Mouse (Mus musculus): ENCODE measurements at regions not wholly inside any gene's neighbourhood (a gene's known extent, or its start where the extent isn't known, plus 50 kb on each side); places are given as distances from the start of the nearest gene placed in this dataset.

DNA sequence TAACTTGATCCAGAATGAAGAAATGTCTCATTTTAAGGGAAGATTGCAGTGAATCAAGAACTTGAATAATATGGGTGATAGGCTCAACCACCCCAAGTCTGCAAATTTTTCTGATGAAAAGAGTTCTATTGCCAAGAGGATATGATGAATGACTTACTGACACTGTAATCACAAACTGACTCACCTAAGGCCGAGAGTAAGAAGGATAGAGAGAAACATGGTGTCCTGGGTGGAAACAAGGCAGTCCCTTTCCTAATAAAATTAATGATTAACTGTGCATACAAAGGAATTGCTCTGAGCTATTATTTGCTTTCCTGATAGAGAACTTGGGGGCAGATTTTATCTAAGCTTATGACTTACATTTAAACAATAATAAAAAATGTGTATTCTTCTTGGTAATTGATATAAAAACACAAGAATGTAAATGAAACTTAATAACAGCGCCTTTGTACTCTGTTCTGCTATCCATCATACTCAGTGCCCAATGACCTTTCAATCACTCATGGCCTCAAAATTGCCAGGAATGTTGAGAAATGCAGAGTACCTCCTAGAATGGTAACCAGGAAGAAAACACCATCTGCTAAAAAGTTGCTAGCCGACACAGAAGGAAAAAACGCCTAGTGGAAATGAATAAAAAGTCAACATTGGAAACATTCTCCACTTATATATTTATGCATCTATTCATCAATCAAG is 606.7 kb downstream of the Efnb2 start:
- Histone ChIP-seq H3K4me3 (ENCODE audit: extremely low read depth, insufficient read depth, insufficient read length) (no peak overlapping the region), H3K4me1 (ENCODE audit: control insufficient read depth, insufficient read depth, insufficient read length) (no peaks in the 10 kb centered on the region), H3K27me3 (ENCODE audit: control insufficient read depth, insufficient read depth, low read length) (no peaks in the 10 kb centered on the region), H3K27ac (ENCODE audit: insufficient read depth, low read length) (no peak overlapping the region), H3K36me3 (ENCODE audit: control insufficient read depth, insufficient read depth, low read length) (no peaks in the 10 kb centered on the region)
- 91% methylated on average over 4 of the region's 4 CpGs for WGBS
- TF ChIP-seq CTCF (IDR thresholded peaks at IDR 0.05; ENCODE audit: extremely low read depth, insufficient read depth, insufficient read length, insufficient replicate concordance) = no peak
- no peak for TF ChIP-seq POLR2A (IDR thresholded peaks at IDR 0.05; ENCODE audit: low read depth, low read length)
- DNase-seq (ENCODE audit: low read depth in 1 of 2, low spot score in 2 of 2) = no peak

GRCm38 (mm10) chr8:8051186-8051585 is 609.9 kb downstream of the Efnb2 start:
- 6% methylated on average over 3 of the region's 3 CpGs for WGBS
- no peak for DNase-seq (ENCODE audit: low read depth in 1 of 2, low spot score in 2 of 2)
- no peak overlapping the region for H3K27ac ChIP-seq (ENCODE audit: insufficient read depth, low read length)
- H3K4me3 ChIP-seq (ENCODE audit: extremely low read depth, insufficient read depth, insufficient read length) = no peak overlapping the region
- no peaks in the 10 kb centered on the region for H3K4me1 ChIP-seq (ENCODE audit: control insufficient read depth, insufficient read depth, insufficient read length)
- TF ChIP-seq POLR2A (IDR thresholded peaks at IDR 0.05; ENCODE audit: low read depth, low read length) (no peak), CTCF (IDR thresholded peaks at IDR 0.05; ENCODE audit: extremely low read depth, insufficient read depth, insufficient read length, insufficient replicate concordance) (no peak)
- H3K36me3 ChIP-seq (ENCODE audit: control insufficient read depth, insufficient read depth, low read length) = no peaks in the 10 kb centered on the region
- no peaks in the 10 kb centered on the region for H3K27me3 ChIP-seq (ENCODE audit: control insufficient read depth, insufficient read depth, low read length)

DNA sequence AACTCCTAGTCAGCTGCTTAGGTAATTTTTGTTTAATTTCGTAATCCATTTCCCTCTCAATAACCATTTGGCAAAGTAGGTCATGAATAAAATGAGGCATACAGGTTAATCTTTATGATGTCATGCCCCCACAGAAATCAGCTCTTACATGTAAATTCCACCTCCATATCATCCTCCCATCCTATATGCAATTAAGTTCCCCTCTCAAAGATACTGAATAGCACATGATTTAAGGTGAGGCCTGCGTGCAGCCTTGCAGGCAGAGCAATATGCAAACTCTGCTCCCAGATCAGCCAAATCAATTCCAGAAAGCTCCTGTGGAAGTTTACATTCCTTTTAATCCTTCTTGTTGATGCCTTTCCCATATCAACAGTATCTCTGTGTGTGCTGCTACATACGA is 610.3 kb downstream of the Efnb2 start:
- no peak overlapping the region for H3K4me3 ChIP-seq (ENCODE audit: extremely low read depth, insufficient read depth, insufficient read length)
- H3K27ac ChIP-seq (ENCODE audit: insufficient read depth, low read length) = no peak overlapping the region
- H3K27me3 ChIP-seq (ENCODE audit: control insufficient read depth, insufficient read depth, low read length) = no peaks in the 10 kb centered on the region
- H3K36me3 ChIP-seq (ENCODE audit: control insufficient read depth, insufficient read depth, low read length) = no peaks in the 10 kb centered on the region
- no peak for DNase-seq (ENCODE audit: low read depth in 1 of 2, low spot score in 2 of 2)
- 68% methylated on average over 3 of the region's 3 CpGs for WGBS
- H3K4me1 ChIP-seq (ENCODE audit: control insufficient read depth, insufficient read depth, insufficient read length) = no peaks in the 10 kb centered on the region
- TF ChIP-seq CTCF (IDR thresholded peaks at IDR 0.05; ENCODE audit: extremely low read depth, insufficient read depth, insufficient read length, insufficient replicate concordance) (no peak), POLR2A (IDR thresholded peaks at IDR 0.05; ENCODE audit: low read depth, low read length) (no peak)

DNA sequence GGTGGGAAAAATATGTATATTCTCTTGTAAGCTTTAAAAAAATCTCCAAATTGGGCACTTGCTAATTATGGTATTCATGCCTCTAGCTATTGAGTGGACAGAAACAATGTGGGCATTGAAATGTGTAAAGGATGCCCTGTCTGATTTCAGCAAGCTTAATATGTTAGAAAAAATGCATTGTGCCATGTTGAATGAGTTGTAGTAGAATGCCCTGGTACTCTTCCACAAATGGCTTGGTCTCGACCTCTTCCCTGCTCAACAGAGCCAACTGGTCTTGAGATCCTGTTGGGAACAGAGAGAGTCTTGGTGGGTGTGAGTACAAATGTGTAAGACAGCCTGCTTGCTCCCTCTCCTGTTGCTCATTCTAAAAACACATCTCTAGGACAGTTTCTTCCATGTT is 616.1 kb downstream of the Efnb2 start:
- Histone ChIP-seq H3K27ac (ENCODE audit: insufficient read depth, low read length) (no peak overlapping the region), H3K4me1 (ENCODE audit: control insufficient read depth, insufficient read depth, insufficient read length) (no peaks in the 10 kb centered on the region), H3K27me3 (ENCODE audit: control insufficient read depth, insufficient read depth, low read length) (no peaks in the 10 kb centered on the region), H3K36me3 (ENCODE audit: control insufficient read depth, insufficient read depth, low read length) (no peaks in the 10 kb centered on the region), H3K4me3 (ENCODE audit: extremely low read depth, insufficient read depth, insufficient read length) (no peak overlapping the region)
- no peak for DNase-seq (ENCODE audit: low read depth in 1 of 2, low spot score in 2 of 2)
- TF ChIP-seq POLR2A (IDR thresholded peaks at IDR 0.05; ENCODE audit: low read depth, low read length) (no peak), CTCF (IDR thresholded peaks at IDR 0.05; ENCODE audit: extremely low read depth, insufficient read depth, insufficient read length, insufficient replicate concordance) (no peak)
- WGBS = 54% methylated on average over 1 of the region's 1 CpGs

DNA sequence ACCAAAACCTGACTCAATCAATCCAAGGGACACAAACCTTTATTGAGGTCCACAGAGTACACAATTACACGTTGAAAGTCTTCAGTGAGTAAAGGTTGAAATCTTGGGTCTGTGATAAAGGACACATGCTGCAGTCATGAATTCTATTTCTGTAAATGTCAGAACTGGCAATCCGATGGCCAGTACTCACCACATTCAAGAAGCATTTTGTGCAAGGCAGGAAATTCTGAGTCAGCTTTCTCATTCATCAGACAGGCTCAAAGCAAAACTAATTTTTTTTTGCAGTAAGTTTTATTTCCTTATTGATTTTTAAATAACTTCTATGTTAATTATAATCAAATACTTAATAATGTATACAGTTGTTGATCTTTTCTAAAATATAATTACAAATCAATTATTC is 616.7 kb downstream of the Efnb2 start:
- DNase-seq (ENCODE audit: low read depth in 1 of 2, low spot score in 2 of 2) = no peak
- Histone ChIP-seq H3K36me3 (ENCODE audit: control insufficient read depth, insufficient read depth, low read length) (no peaks in the 10 kb centered on the region), H3K27me3 (ENCODE audit: control insufficient read depth, insufficient read depth, low read length) (no peaks in the 10 kb centered on the region), H3K4me3 (ENCODE audit: extremely low read depth, insufficient read depth, insufficient read length) (no peak overlapping the region), H3K27ac (ENCODE audit: insufficient read depth, low read length) (no peak overlapping the region), H3K4me1 (ENCODE audit: control insufficient read depth, insufficient read depth, insufficient read length) (no peaks in the 10 kb centered on the region)
- 51% methylated on average over 2 of the region's 2 CpGs for WGBS
- TF ChIP-seq POLR2A (IDR thresholded peaks at IDR 0.05; ENCODE audit: low read depth, low read length) (no peak), CTCF (IDR thresholded peaks at IDR 0.05; ENCODE audit: extremely low read depth, insufficient read depth, insufficient read length, insufficient replicate concordance) (no peak)

- TF ChIP-seq POLR2A (IDR thresholded peaks at IDR 0.05; ENCODE audit: low read depth, low read length) = no peak
- no peak for TF ChIP-seq CTCF (IDR thresholded peaks at IDR 0.05; ENCODE audit: extremely low read depth, insufficient read depth, insufficient read length, insufficient replicate concordance)
- Histone ChIP-seq H3K27ac (ENCODE audit: insufficient read depth, low read length) (no peak overlapping the region), H3K27me3 (ENCODE audit: control insufficient read depth, insufficient read depth, low read length) (no peaks in the 10 kb centered on the region), H3K36me3 (ENCODE audit: control insufficient read depth, insufficient read depth, low read length) (no peaks in the 10 kb centered on the region), H3K4me1 (ENCODE audit: control insufficient read depth, insufficient read depth, insufficient read length) (no peaks in the 10 kb centered on the region), H3K4me3 (ENCODE audit: extremely low read depth, insufficient read depth, insufficient read length) (no peak overlapping the region)
- WGBS = 76% methylated on average over 1 of the region's 1 CpGs
- DNase-seq (ENCODE audit: low read depth in 1 of 2, low spot score in 2 of 2) = no peak
Observed at GRCm38 (mm10) chr8:8037929-8038328, 623.1 kb downstream of the Efnb2 start.

DNA sequence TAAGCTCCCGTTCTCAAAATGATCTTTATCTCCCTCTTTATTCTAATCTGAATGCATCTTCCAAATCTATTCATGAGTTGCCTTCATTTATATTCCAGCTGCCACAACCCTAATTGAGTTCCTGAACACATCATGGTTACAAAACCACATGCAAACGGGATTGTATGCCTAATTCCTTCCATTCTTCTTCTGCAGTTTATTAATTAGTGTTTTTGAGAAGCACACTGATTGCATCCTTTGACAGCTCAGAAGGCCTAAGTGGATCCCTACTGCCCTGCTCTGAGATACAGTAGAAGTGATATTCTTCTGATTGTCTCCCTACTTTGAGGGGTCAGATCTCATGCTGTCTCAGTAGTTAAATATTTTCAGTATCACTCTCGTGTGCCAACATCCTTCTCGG is 649.9 kb downstream of the Efnb2 start:
- H3K4me3 ChIP-seq (ENCODE audit: extremely low read depth, insufficient read depth, insufficient read length) = no peak overlapping the region
- WGBS = 76% methylated on average over 4 of the region's 4 CpGs

More for the DNA sequence above, 649.9 kb downstream of the Efnb2 start:
- Histone ChIP-seq H3K27ac (ENCODE audit: insufficient read depth, low read length) (no peak overlapping the region), H3K4me1 (ENCODE audit: control insufficient read depth, insufficient read depth, insufficient read length) (no peaks in the 10 kb centered on the region), H3K27me3 (ENCODE audit: control insufficient read depth, insufficient read depth, low read length) (no peaks in the 10 kb centered on the region), H3K36me3 (ENCODE audit: control insufficient read depth, insufficient read depth, low read length) (no peaks in the 10 kb centered on the region)
- DNase-seq (ENCODE audit: low read depth in 1 of 2, low spot score in 2 of 2) = no peak
- TF ChIP-seq POLR2A (IDR thresholded peaks at IDR 0.05; ENCODE audit: low read depth, low read length) (no peak), CTCF (IDR thresholded peaks at IDR 0.05; ENCODE audit: extremely low read depth, insufficient read depth, insufficient read length, insufficient replicate concordance) (no peak)
